Mouse (Mus musculus) E14TG2a.4 (cell line): ENCODE results near the gene Gm37240.

ENCODE experiments used
- H3K27me3 ChIP-seq: 2 replicates; pipeline ENCODE4 v1.6.1; 2014; ENCODE audit warnings: low read length, control low read depth; ENCODE audit not compliant: insufficient read depth
- H3K36me3 ChIP-seq: 2 replicates; pipeline ENCODE4 v1.6.1; 2014; ENCODE audit warnings: low read length, control low read depth; ENCODE audit not compliant: insufficient read depth
- H3K4me1 ChIP-seq: replicated peaks from 2 replicates; pipeline ENCODE4 v1.6.1; 2014; ENCODE audit warnings: low read depth, low read length, control low read depth
- H3K4me3 ChIP-seq: replicated peaks from 2 replicates; pipeline ENCODE4 v1.5.1; 2014; ENCODE audit warnings: mild to moderate bottlenecking, low read length
- H3K9me3 ChIP-seq: 2 replicates; pipeline ENCODE4 v1.6.1; 2014; ENCODE audit warnings: low read length, control low read depth
- CTCF ChIP-seq: conservative IDR thresholded peaks from 2 replicates; pipeline ENCODE4 v1.5.1; 2014; ENCODE audit warnings: low read length
- NANOG ChIP-seq: IDR thresholded peaks from 2 replicates; pipeline ENCODE4 v1.6.1; 2014; ENCODE audit warnings: borderline replicate concordance, low read length, mixed read lengths
- POU5F1 ChIP-seq: IDR thresholded peaks from 2 replicates; pipeline ENCODE4 v1.6.1; 2014; ENCODE audit warnings: low read length, borderline replicate concordance

The Gm37240 gene

GRCm38 (mm10) chr3:85398483-85398835 is 488.9 kb downstream of the Gm37240 start:
- no peak overlapping the region for H3K4me3 ChIP-seq
- peaks cover 47% of the 10 kb centered on the region for H3K9me3 ChIP-seq
- no peaks in the 10 kb centered on the region for H3K36me3 ChIP-seq
- H3K4me1 ChIP-seq: peaks cover 13% of the 10 kb centered on the region; the same call in 1 of the 2 replicates
- TF ChIP-seq NANOG (no peak), CTCF (no peak), POU5F1 (no peak)
- H3K27me3 ChIP-seq: no peaks in the 10 kb centered on the region

GRCm38 (mm10) chr3:85397816-85398482 is 489.4 kb downstream of the Gm37240 start:
- no peak overlapping the region for H3K4me3 ChIP-seq
- peaks cover 47% of the 10 kb centered on the region for H3K9me3 ChIP-seq
- TF ChIP-seq NANOG (no peak), POU5F1 (no peak), CTCF (no peak)
- no peaks in the 10 kb centered on the region for H3K36me3 ChIP-seq
- H3K4me1 ChIP-seq: peaks cover 13% of the 10 kb centered on the region; the same call in 1 of the 2 replicates
- no peaks in the 10 kb centered on the region for H3K27me3 ChIP-seq

- H3K36me3 ChIP-seq: no peaks in the 10 kb centered on the region
- peaks cover 1% of the 10 kb centered on the region; the same call in 1 of the 2 replicates for H3K4me1 ChIP-seq
- H3K9me3 ChIP-seq: peaks cover 42% of the 10 kb centered on the region
- H3K27me3 ChIP-seq: no peaks in the 10 kb centered on the region
- no peak for TF ChIP-seq CTCF
- no peak for TF ChIP-seq POU5F1
- no peak for TF ChIP-seq NANOG
- no peak overlapping the region for H3K4me3 ChIP-seq
Measured at GRCm38 (mm10) chr3:85393395-85393794, 493.9 kb downstream of the Gm37240 start.

GRCm38 (mm10) chr3:85391756-85392155 is 495.6 kb downstream of the Gm37240 start:
- H3K4me1 ChIP-seq: no peaks in the 10 kb centered on the region
- H3K9me3 ChIP-seq: peaks cover 25% of the 10 kb centered on the region
- H3K4me3 ChIP-seq: no peak overlapping the region
- H3K27me3 ChIP-seq: no peaks in the 10 kb centered on the region
- no peaks in the 10 kb centered on the region for H3K36me3 ChIP-seq
- no peak for TF ChIP-seq POU5F1
- TF ChIP-seq CTCF: no peak
- no peak for TF ChIP-seq NANOG

- Histone ChIP-seq H3K9me3 (peaks cover 19% of the 10 kb centered on the region), H3K4me3 (no peak overlapping the region), H3K4me1 (no peaks in the 10 kb centered on the region), H3K27me3 (0 out of 2 replicates have a peak, but pooled peaks cover 3% of the 10 kb centered on the region), H3K36me3 (no peaks in the 10 kb centered on the region)
- TF ChIP-seq NANOG (no peak), POU5F1 (no peak), CTCF (no peak)
Measured at GRCm38 (mm10) chr3:85391111-85391510, 496.2 kb downstream of the Gm37240 start.

- H3K9me3 ChIP-seq: no peaks in the 10 kb centered on the region
- H3K27me3 ChIP-seq: peaks cover 3% of the 10 kb centered on the region; the same call in 1 of the 2 replicates
- H3K4me3 ChIP-seq: no peak overlapping the region
- H3K36me3 ChIP-seq: no peaks in the 10 kb centered on the region
- no peaks in the 10 kb centered on the region for H3K4me1 ChIP-seq
- TF ChIP-seq POU5F1 (no peak), NANOG (no peak), CTCF (no peak)
Measured at GRCm38 (mm10) chr3:85385371-85385770, 501.9 kb downstream of the Gm37240 start.

- Histone ChIP-seq H3K4me3 (no peak overlapping the region), H3K9me3 (no peaks in the 10 kb centered on the region), H3K36me3 (no peaks in the 10 kb centered on the region), H3K4me1 (no peaks in the 10 kb centered on the region), H3K27me3 (peaks cover 3% of the 10 kb centered on the region; the same call in 1 of the 2 replicates)
- no peak for TF ChIP-seq NANOG
Measured at GRCm38 (mm10) chr3:85383330-85383729, 504.0 kb downstream of the Gm37240 start.

- Histone ChIP-seq H3K36me3 (no peaks in the 10 kb centered on the region), H3K4me1 (no peaks in the 10 kb centered on the region), H3K27me3 (no peaks in the 10 kb centered on the region; the same call in 1 of the 2 replicates), H3K4me3 (no peak overlapping the region), H3K9me3 (no peaks in the 10 kb centered on the region)
- no peak for TF ChIP-seq POU5F1
- no peak for TF ChIP-seq NANOG
- TF ChIP-seq CTCF: no peak
Measured at GRCm38 (mm10) chr3:85378703-85379395, 508.5 kb downstream of the Gm37240 start.
